Mouse (Mus musculus) liver, embryonic 16.5 days (tissue): ENCODE data around the gene Sun1. TPM values are rescaled to one million over a fixed set of nuclear protein-coding genes. Genes with fewer than 3 reads are reported as not detected.

Experiments used
- ATAC-seq: fragments of 200-750 bp; cut with Nextera tagmentation; 2 replicates; pipeline ENCODE4 v1.8.0; 2017; ENCODE audit warnings: low read depth, mild to moderate bottlenecking, moderate number of reproducible peaks, moderate library complexity
- H3K27ac ChIP-seq: fragments of 300-500 bp; sonication (generic); 2 replicates; pipeline ENCODE4 v1.5.1; 2014; ENCODE audit warnings: mild to moderate bottlenecking, low read length
- H3K27me3 ChIP-seq: fragments of 300-500 bp; sonication (generic); 2 replicates; pipeline ENCODE4 v1.6.1; 2014; ENCODE audit warnings: low read depth, low read length, mixed read lengths; ENCODE audit not compliant: control insufficient read depth, insufficient read depth
- H3K36me3 ChIP-seq: fragments of 300-500 bp; sonication (generic); 2 replicates; pipeline ENCODE4 v1.6.1; 2014; ENCODE audit warnings: mild to moderate bottlenecking; ENCODE audit not compliant: control insufficient read depth, insufficient read depth
- H3K4me1 ChIP-seq: fragments of 300-500 bp; sonication (generic); 2 replicates; pipeline ENCODE4 v1.6.1; 2014; ENCODE audit warnings: low read depth, low read length, mixed read lengths; ENCODE audit not compliant: control insufficient read depth
- H3K4me2 ChIP-seq: fragments of 300-500 bp; sonication (generic); 2 replicates; pipeline ENCODE4 v1.6.1; 2014; ENCODE audit warnings: low read depth, low read length, mixed read lengths
- H3K4me3 ChIP-seq: fragments of 300-500 bp; sonication (generic); 2 replicates; pipeline ENCODE4 v1.5.1; 2014; ENCODE audit warnings: low read depth, mild to moderate bottlenecking, low read length
- H3K9ac ChIP-seq: fragments of 300-500 bp; sonication (generic); 2 replicates; pipeline ENCODE4 v1.6.1; 2014; ENCODE audit warnings: low read depth, low read length
- H3K9me3 ChIP-seq: fragments of 300-500 bp; sonication (generic); replicated peaks from 2 replicates; pipeline ENCODE4 v1.6.1; 2016; ENCODE audit warnings: low read length; ENCODE audit not compliant: control insufficient read depth
- WGBS: fragments of 180-500 bp; shearing (Covaris S2); extraction: QIAGEN DNeasy Blood & Tissue Kit; methylation state at CpG from one replicate; pipeline ENCODE4 v1.1.7; 2014; ENCODE audit not compliant: insufficient replicate concordance; 5-methylcytosine and 5-hydroxymethylcytosine counted together
- polyA plus RNA-seq: library from polyadenylated mRNA; unstranded; fragments of >200 nt; fragmentation: Nextera tagmentation; extraction: Ambion mirVana; gene quantifications from 2 replicates; pipeline ENCODE4 v1.2.1, GENCODE M21; 2015

Gene Sun1
- polyA plus RNA-seq, 1 experiment from 2014 or later, result 19.6 TPM

DNA sequence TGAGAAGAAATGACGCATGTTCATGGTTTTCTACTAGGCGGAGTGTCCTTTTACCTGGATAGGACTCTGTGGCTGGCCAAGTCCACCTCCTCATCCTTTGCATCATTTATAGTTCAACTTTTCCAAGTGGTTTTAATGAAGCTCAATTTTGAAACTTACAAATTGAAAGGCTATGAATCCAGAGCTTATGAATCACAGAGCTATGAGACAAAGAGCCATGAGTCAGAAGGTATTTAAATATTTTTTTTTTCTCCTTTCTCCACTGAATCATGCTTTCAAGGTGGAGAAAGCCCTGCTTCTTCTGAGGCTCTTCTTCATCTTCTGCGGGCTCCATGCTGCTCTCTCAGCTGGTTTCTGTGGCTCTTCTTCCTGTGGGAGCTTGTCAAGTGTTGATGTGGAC is 29.3 kb downstream of the Sun1 start:
- 88% methylated on average over 3 of the region's 3 CpGs for WGBS
- no peaks in the 10 kb centered on the region for H3K9me3 ChIP-seq
- H3K4me1 ChIP-seq, result no peaks in the 10 kb centered on the region; the same call in 1 of the 2 replicates
- H3K9ac ChIP-seq, result no peak overlapping the region
- H3K36me3 ChIP-seq, result peaks cover 50% of the 10 kb centered on the region
- ATAC-seq, result no peak
- no peak overlapping the region for H3K4me2 ChIP-seq
- H3K27ac ChIP-seq, result no peak overlapping the region
- H3K4me3 ChIP-seq, result no peak overlapping the region
- no peaks in the 10 kb centered on the region for H3K27me3 ChIP-seq

DNA sequence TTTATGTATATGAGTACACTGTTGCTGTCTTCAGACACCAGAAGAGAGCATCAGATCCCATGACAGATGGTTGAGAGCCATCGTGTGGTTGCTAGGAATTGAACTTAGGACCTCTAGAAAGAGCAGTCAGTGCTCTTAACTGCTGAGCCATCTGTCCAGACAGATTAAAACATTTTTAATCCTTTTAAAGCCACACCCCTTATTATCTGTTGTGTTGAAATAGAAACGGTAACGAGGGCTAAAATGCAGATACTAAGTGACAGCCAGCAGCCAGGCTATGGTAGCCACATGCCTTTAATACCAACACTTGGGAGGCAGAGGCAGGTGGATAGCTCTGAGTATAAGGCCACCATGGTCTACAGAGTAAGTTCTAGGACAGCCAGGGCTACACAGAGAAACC is 31.6 kb downstream of the Sun1 start:
- peaks cover 41% of the 10 kb centered on the region for H3K36me3 ChIP-seq
- 25% methylated on average over 3 of the region's 3 CpGs for WGBS
- H3K4me2 ChIP-seq, result no peak overlapping the region
- H3K9me3 ChIP-seq, result no peaks in the 10 kb centered on the region
- no peaks in the 10 kb centered on the region for H3K27me3 ChIP-seq
- no peak overlapping the region; the same call in 1 of the 2 replicates for H3K27ac ChIP-seq
- H3K9ac ChIP-seq, result no peak overlapping the region
- H3K4me1 ChIP-seq, result no peaks in the 10 kb centered on the region; the same call in 1 of the 2 replicates
- no peak for ATAC-seq
- no peak overlapping the region for H3K4me3 ChIP-seq

DNA sequence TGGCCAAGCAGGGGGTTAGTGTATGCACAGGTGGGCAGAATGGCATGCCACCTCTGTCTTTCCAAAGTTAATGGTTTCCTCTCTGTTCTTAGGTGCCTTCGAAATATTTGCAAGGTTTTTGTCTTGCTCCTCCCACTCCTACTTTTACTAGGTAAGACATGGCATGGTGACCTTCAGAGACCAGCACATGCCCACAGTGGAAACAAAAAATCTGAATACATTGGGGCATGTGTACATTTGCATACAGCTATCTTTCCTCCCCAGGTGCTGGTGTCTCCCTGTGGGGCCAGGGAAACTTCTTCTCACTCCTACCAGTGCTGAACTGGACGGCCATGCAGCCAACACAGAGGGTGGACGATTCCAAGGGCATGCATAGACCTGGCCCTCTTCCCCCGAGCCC is 34.0 kb downstream of the Sun1 start:
- no peak overlapping the region for H3K4me2 ChIP-seq
- H3K36me3 ChIP-seq, result peaks cover 51% of the 10 kb centered on the region
- H3K4me3 ChIP-seq, result no peak overlapping the region
- H3K4me1 ChIP-seq, result no peaks in the 10 kb centered on the region; the same call in 1 of the 2 replicates
- no peaks in the 10 kb centered on the region for H3K9me3 ChIP-seq
- no peak for ATAC-seq
- H3K9ac ChIP-seq, result no peak overlapping the region
- WGBS, result 82% methylated on average over 4 of the region's 4 CpGs
- H3K27me3 ChIP-seq, result no peaks in the 10 kb centered on the region
- no peak overlapping the region for H3K27ac ChIP-seq

DNA sequence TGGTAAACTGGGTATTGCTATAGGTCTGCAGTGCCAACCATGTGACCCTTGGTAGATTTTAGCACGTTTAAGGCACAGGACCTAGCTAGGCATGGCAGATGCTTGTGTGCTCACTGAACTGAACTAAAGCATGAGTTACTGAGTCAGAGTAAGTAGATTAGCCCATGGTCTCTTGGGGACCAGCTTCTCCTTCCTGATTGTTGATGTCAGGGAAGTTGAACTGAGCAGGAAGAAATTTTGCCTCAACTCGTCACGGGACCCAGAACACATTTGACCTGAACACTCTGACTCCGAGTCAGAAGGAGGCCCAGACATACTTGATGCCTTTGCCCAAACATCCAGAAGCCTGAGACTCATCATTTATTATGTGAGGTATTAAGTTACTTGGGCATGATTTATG is 37.0 kb downstream of the Sun1 start:
- H3K36me3 ChIP-seq, result peaks cover 60% of the 10 kb centered on the region
- 80% methylated on average over 4 of the region's 4 CpGs for WGBS
- no peak for ATAC-seq

DNA sequence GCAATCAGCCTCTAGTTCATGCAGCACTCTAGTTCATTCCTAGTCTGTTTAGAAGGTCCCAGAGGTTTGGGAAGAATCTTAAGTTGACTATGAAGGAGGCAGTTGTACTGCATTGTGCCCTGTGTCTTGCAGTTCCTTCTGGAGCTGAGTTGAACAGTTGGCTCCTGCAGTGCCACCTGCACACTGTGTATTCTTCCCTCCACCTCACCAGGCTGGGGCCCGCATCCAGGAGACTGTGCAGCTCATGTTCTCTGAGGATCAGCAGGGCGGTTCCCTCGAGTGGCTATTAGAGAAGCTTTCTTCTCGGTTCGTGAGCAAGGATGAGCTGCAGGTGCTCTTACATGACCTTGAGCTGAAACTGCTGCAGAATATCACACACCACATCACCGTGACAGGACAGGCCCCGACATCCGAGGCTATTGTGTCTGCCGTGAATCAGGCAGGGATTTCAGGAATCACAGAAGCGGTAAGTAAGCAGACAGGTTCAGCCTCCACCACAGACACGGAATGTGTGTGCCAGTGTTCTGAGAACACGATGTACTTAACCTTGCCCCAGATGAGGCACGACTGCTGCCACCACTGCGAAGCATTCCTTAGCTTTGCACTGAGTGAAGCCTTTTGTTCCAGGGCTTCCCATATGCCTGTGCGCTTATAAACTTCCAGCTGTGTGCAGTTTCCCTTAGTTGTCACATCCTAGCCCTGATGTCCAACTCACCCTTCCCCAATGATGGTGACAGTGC is 40.8 kb downstream of the Sun1 start:
- H3K27me3 ChIP-seq, result no peaks in the 10 kb centered on the region
- H3K4me3 ChIP-seq, result no peak overlapping the region
- whole genome bisulfite sequencing, result 91% methylated on average over 15 of the region's 15 CpGs
- ATAC-seq, result no peak
- H3K9ac ChIP-seq, result no peak overlapping the region
- H3K27ac ChIP-seq, result no peak overlapping the region
- H3K9me3 ChIP-seq, result no peaks in the 10 kb centered on the region
- H3K4me2 ChIP-seq, result no peak overlapping the region
- H3K4me1 ChIP-seq, result no peaks in the 10 kb centered on the region
- peaks cover 59% of the 10 kb centered on the region for H3K36me3 ChIP-seq

More for the DNA sequence above, 37.0 kb downstream of the Sun1 start:
- Histone ChIP-seq H3K4me3 (no peak overlapping the region), H3K27me3 (no peaks in the 10 kb centered on the region), H3K9ac (no peak overlapping the region), H3K4me2 (no peak overlapping the region), H3K4me1 (no peaks in the 10 kb centered on the region), H3K27ac (no peak overlapping the region), H3K9me3 (no peaks in the 10 kb centered on the region)

DNA sequence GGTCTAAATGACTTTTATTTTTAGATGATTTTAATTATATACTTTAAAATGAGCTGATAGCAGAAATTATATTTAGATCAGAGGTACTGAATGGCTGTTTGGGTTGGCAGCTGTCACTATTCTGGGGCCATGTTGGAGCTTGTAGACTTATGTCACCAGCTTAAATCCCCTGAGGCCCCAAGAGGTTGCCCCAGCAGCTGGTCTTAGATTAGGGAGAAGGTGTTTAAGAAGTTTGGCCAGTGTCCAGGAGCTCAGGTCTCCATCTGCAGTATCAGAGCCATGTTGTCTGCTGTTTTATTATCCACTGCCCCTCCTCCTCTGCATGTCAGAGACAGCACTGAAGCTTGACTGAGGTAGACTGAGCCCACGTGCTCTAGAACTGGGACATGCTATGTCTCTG is 42.9 kb downstream of the Sun1 start:
- ATAC-seq, result peak; percentile 32; the same call in 1 of the 2 replicates
- WGBS, result 73% methylated on average over 1 of the region's 1 CpGs

DNA sequence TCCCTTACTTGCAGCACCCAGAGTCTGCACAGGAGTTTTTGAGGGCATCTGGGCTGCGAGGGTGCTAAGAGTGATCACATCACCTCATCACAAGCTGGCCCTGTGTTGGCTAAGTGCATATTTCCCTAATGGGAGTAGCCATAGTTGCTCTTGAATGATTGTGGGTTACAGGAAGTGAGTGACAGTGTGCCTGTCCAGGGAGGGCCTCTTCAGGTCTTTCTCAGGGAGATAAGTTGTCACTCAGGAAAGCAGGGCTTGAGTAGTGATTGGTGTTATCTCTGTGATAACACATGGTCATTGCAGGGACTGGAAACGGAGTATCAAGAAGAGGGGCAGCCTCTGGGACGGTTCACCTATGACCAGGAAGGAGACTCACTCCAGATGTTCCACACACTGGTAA is 47.3 kb downstream of the Sun1 start:
- Histone ChIP-seq H3K27me3 (no peaks in the 10 kb centered on the region), H3K9me3 (no peaks in the 10 kb centered on the region), H3K4me3 (no peak overlapping the region), H3K9ac (no peak overlapping the region), H3K4me1 (peaks cover 19% of the 10 kb centered on the region), H3K27ac (no peak overlapping the region), H3K4me2 (no peak overlapping the region), H3K36me3 (peaks cover 46% of the 10 kb centered on the region)
- no peak for ATAC-seq
- WGBS, result 22% methylated on average over 3 of the region's 3 CpGs

More for the DNA sequence above, 42.9 kb downstream of the Sun1 start:
- no peak overlapping the region for H3K9ac ChIP-seq
- peaks cover 64% of the 10 kb centered on the region for H3K36me3 ChIP-seq
- H3K4me2 ChIP-seq, result no peak overlapping the region
- no peak overlapping the region for H3K4me3 ChIP-seq
- H3K4me1 ChIP-seq, result peaks cover 9% of the 10 kb centered on the region
- H3K9me3 ChIP-seq, result no peaks in the 10 kb centered on the region
- no peaks in the 10 kb centered on the region for H3K27me3 ChIP-seq
- H3K27ac ChIP-seq, result no peak overlapping the region

DNA sequence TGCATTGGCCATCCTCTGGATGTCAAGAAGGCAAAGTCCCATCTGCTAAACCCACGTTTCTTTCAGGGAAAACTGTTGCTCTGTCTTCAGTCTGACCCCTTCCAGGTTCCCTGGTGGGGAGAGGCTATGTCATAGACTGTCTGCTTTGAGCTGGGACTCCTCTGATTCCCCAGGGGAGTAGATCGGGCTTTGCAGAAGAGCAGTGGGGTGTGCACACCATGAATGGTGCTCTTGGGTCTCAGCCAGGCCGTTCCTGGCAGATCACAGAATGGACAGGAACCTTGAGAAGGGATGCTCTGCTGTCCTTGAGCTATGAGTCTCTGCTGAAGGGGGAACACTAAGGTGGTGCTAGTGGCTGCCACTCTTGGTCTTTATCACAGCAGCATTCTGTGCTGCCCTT is 48.4 kb downstream of the Sun1 start:
- no peaks in the 10 kb centered on the region for H3K27me3 ChIP-seq
- no peak overlapping the region for H3K4me3 ChIP-seq
- H3K4me2 ChIP-seq, result no peak overlapping the region
- peaks cover 26% of the 10 kb centered on the region for H3K4me1 ChIP-seq
- no peak overlapping the region for H3K27ac ChIP-seq
- H3K9me3 ChIP-seq, result no peaks in the 10 kb centered on the region
- 72% methylated on average over 3 of the region's 3 CpGs for WGBS
- peaks cover 41% of the 10 kb centered on the region for H3K36me3 ChIP-seq
- no peak overlapping the region for H3K9ac ChIP-seq
- ATAC-seq, result no peak

DNA sequence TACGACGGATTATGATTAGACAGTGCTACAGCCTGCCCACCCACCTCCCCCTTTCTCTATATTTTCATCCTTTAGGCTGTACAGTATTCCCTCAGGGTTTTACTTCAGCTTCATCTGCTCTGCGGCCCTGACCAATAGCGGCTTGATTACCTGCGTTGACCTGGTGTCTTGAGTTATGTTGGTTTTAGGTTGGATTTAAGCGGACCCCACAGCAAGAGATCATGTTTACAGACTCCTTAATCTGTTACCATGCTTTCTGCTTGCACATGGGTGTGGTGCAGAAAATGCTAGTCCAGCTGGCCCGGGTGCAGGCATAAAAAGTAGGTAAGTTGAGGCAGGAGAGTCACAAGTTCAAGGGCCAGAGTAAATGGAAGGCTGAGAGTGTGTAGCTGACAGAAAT is 50.8 kb downstream of the Sun1 start:
- Histone ChIP-seq H3K9me3 (no peaks in the 10 kb centered on the region), H3K4me2 (peak overlapping the region; percentile 93), H3K9ac (peak overlapping the region; percentile 89), H3K4me3 (peak overlapping the region; percentile 89), H3K27ac (peak overlapping the region; percentile 84), H3K4me1 (peaks cover 51% of the 10 kb centered on the region), H3K27me3 (no peaks in the 10 kb centered on the region), H3K36me3 (peaks cover 28% of the 10 kb centered on the region)
- no peak for ATAC-seq
- 77% methylated on average over 7 of the region's 7 CpGs for WGBS
